Mouse (Mus musculus): ENCODE data around the gene Sae1.

Sae1 gene

GRCm38 (mm10) chr7:16337733-16338132 is 49.9 kb downstream of the Sae1 start:
- no peak for TF ChIP-seq GATA4 (IDR thresholded peaks at IDR 0.05; ENCODE audit: insufficient replicate concordance, low read length)

GRCm38 (mm10) chr7:16329146-16329545 is 58.5 kb downstream of the Sae1 start:
- no peak for TF ChIP-seq GATA4 (IDR thresholded peaks at IDR 0.05; ENCODE audit: insufficient replicate concordance, low read length)

- no peak for TF ChIP-seq GATA4 (IDR thresholded peaks at IDR 0.05; ENCODE audit: insufficient replicate concordance, low read length)
Observed at GRCm38 (mm10) chr7:16326607-16326971, 61.0 kb downstream of the Sae1 start.

- TF ChIP-seq GATA4 (IDR thresholded peaks at IDR 0.05; ENCODE audit: insufficient replicate concordance, low read length), result peak; percentile 53; the same call in 1 of the 2 replicates
Observed at GRCm38 (mm10) chr7:16325920-16326606, 61.5 kb downstream of the Sae1 start.

- TF ChIP-seq GATA4 (IDR thresholded peaks at IDR 0.05; ENCODE audit: insufficient replicate concordance, low read length), result no peak
Observed at GRCm38 (mm10) chr7:16324661-16325060, 62.9 kb downstream of the Sae1 start.

GRCm38 (mm10) chr7:16320479-16320878 is 67.1 kb downstream of the Sae1 start:
- TF ChIP-seq GATA4 (IDR thresholded peaks at IDR 0.05; ENCODE audit: insufficient replicate concordance, low read length), result no peak

- no peak for TF ChIP-seq GATA4 (IDR thresholded peaks at IDR 0.05; ENCODE audit: insufficient replicate concordance, low read length)
Observed at GRCm38 (mm10) chr7:16319216-16319615, 68.4 kb downstream of the Sae1 start.

GRCm38 (mm10) chr7:16317094-16317493 is 70.5 kb downstream of the Sae1 start:
- TF ChIP-seq GATA4 (IDR thresholded peaks at IDR 0.05; ENCODE audit: insufficient replicate concordance, low read length), result no peak

- TF ChIP-seq GATA4 (IDR thresholded peaks at IDR 0.05; ENCODE audit: insufficient replicate concordance, low read length), result no peak
Observed at GRCm38 (mm10) chr7:16315222-16315759, 72.3 kb downstream of the Sae1 start.

- TF ChIP-seq GATA4 (IDR thresholded peaks at IDR 0.05; ENCODE audit: insufficient replicate concordance, low read length), result no peak
Observed at GRCm38 (mm10) chr7:16314221-16314775, 73.3 kb downstream of the Sae1 start.

GRCm38 (mm10) chr7:16313481-16314220 is 74.0 kb downstream of the Sae1 start:
- TF ChIP-seq GATA4 (IDR thresholded peaks at IDR 0.05; ENCODE audit: insufficient replicate concordance, low read length), result no peak

- TF ChIP-seq GATA4 (IDR thresholded peaks at IDR 0.05; ENCODE audit: insufficient replicate concordance, low read length), result no peak; the same call in 1 of the 2 replicates
Observed at GRCm38 (mm10) chr7:16312672-16313311, 74.8 kb downstream of the Sae1 start.

GRCm38 (mm10) chr7:16312011-16312671 is 75.5 kb downstream of the Sae1 start:
- TF ChIP-seq GATA4 (IDR thresholded peaks at IDR 0.05; ENCODE audit: insufficient replicate concordance, low read length), result no peak

DNA sequence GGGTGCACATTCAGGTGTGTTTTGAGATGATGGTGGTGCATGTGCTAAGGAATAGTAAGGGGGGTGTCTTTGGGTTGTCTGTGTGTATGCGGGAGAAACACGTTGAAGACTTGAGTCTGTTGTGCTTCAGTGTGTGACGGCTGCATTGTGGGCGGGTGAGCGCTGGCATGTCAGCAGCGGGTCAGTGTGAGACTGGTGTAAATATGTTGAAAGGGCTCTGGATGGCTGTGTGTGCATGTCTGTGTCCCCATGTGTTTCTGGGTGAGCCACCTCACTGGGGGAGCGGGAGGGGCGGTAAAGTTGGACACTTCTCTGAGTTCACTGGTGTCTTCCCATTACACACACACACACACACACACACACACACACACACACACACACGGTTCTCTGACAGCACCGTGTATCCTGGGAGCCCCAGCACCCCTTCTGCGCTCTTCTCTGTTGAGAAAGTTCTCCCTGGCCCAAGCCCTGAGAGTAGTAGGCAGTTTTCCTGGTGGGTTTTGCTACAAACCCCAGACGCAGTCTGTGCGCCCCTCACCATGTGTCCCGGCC is 76.1 kb downstream of the Sae1 start:
- no peak for TF ChIP-seq GATA4 (IDR thresholded peaks at IDR 0.05; ENCODE audit: insufficient replicate concordance, low read length)

Measured in liver, adult (tissue).